Mouse (Mus musculus) embryonic fibroblast, embryonic 13.5 days (primary cell): ENCODE results near the gene Pde6d.

Experiments used
- CTCF ChIP-seq: IDR thresholded peaks from 2 replicates; pipeline ENCODE4 v1.5.1; 2011; ENCODE audit warnings: mild to moderate bottlenecking, control low read depth, low read length, moderate library complexity, borderline replicate concordance; ENCODE audit not compliant: insufficient read depth
- POLR2A ChIP-seq: IDR thresholded peaks from 2 replicates; pipeline ENCODE4 v1.6.1; 2011; ENCODE audit warnings: low read depth, mild to moderate bottlenecking, control low read depth, low read length, moderate library complexity

- no peak for TF ChIP-seq CTCF
- no peak for TF ChIP-seq POLR2A
Observed at GRCm38 (mm10) chr1:86530871-86531546, 51.4 kb downstream of the Pde6d start.
